Mouse (Mus musculus): ENCODE measurements around the gene Cit. TPM values are rescaled to one million over a fixed set of nuclear protein-coding genes. Genes with fewer than 3 reads are reported as not detected.

Gene Cit
- polyA plus RNA-seq, 1 experiment = 19.0 TPM

- no peak for TF ChIP-seq CTCF (IDR thresholded peaks at IDR 0.05; ENCODE audit: control insufficient read depth, insufficient read depth, insufficient replicate concordance, low read depth, low read length)
- TF ChIP-seq POLR2A (IDR thresholded peaks at IDR 0.05; ENCODE audit: control insufficient read depth, low read depth, low read length) = no peak
- Histone ChIP-seq H3K27ac (ENCODE audit: control insufficient read depth, insufficient read depth, low read depth, low read length) (no peak overlapping the region), H3K36me3 (ENCODE audit: control insufficient read depth, insufficient read depth, low read length) (peaks cover 1% of the 10 kb centered on the region; the same call in 1 of the 2 replicates), H3K4me1 (ENCODE audit: control insufficient read depth, insufficient read depth, low read length) (no peaks in the 10 kb centered on the region), H3K4me3 (ENCODE audit: control insufficient read depth, low read depth, low read length) (no peak overlapping the region), H3K27me3 (ENCODE audit: control insufficient read depth, insufficient read depth, low read length) (no peaks in the 10 kb centered on the region)
Observed at GRCm38 (mm10) chr5:115910491-115910890, 65.4 kb downstream of the Cit start.

DNA sequence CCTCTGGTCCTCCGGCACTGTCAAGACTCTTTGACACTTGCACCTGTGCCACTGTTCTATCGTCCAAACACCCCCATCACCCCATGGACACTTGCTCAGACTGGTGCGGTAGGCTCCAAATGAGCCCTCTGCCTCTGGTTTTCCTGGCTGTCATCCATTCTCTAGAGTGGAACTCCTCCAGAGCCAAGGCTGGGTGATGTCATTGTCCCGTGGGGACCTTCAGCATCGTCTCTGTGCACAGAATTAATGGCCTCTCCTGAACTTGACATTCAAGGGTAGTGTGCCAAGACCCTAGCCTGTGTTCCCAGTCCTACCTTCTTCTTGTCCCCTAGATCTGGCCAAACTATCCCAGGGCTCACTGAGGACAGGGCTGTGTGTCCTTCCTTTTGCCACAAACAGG lies 70.4 kb downstream of the Cit start:
- H3K4me1 ChIP-seq (ENCODE audit: control insufficient read depth, insufficient read depth, low read length) = no peaks in the 10 kb centered on the region
- H3K36me3 ChIP-seq (ENCODE audit: control insufficient read depth, insufficient read depth, low read length) = no peaks in the 10 kb centered on the region
- H3K27ac ChIP-seq (ENCODE audit: control insufficient read depth, insufficient read depth, low read depth, low read length) = no peak overlapping the region
- H3K4me3 ChIP-seq (ENCODE audit: control insufficient read depth, low read depth, low read length) = no peak overlapping the region
- no peaks in the 10 kb centered on the region for H3K27me3 ChIP-seq (ENCODE audit: control insufficient read depth, insufficient read depth, low read length)
- TF ChIP-seq POLR2A (IDR thresholded peaks at IDR 0.05; ENCODE audit: control insufficient read depth, low read depth, low read length) (no peak), CTCF (IDR thresholded peaks at IDR 0.05; ENCODE audit: control insufficient read depth, insufficient read depth, insufficient replicate concordance, low read depth, low read length) (no peak)

DNA sequence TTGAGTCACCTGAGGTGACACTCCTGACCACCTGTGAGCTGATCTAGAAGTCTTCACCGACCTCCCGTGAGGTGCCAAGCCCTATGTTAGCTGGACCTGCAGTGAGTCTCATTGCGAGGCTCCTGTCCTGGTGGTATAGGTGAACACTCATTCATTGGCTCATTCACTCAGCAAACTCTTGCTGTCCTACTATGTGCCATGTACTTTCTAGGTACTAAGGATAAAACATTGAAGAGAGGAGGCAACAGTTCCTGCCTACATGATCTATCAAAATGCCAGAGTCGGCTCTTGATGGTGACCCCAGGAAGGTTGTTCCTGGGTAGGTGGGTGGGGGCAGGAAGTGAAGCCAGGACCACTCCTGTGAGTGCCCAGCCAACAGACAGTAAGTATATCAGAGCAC lies 72.9 kb downstream of the Cit start:
- Histone ChIP-seq H3K27ac (ENCODE audit: control insufficient read depth, insufficient read depth, low read depth, low read length) (no peak overlapping the region), H3K4me1 (ENCODE audit: control insufficient read depth, insufficient read depth, low read length) (no peaks in the 10 kb centered on the region), H3K27me3 (ENCODE audit: control insufficient read depth, insufficient read depth, low read length) (no peaks in the 10 kb centered on the region), H3K36me3 (ENCODE audit: control insufficient read depth, insufficient read depth, low read length) (no peaks in the 10 kb centered on the region), H3K4me3 (ENCODE audit: control insufficient read depth, low read depth, low read length) (no peak overlapping the region)
- TF ChIP-seq CTCF (IDR thresholded peaks at IDR 0.05; ENCODE audit: control insufficient read depth, insufficient read depth, insufficient replicate concordance, low read depth, low read length) = no peak
- TF ChIP-seq POLR2A (IDR thresholded peaks at IDR 0.05; ENCODE audit: control insufficient read depth, low read depth, low read length) = no peak

DNA sequence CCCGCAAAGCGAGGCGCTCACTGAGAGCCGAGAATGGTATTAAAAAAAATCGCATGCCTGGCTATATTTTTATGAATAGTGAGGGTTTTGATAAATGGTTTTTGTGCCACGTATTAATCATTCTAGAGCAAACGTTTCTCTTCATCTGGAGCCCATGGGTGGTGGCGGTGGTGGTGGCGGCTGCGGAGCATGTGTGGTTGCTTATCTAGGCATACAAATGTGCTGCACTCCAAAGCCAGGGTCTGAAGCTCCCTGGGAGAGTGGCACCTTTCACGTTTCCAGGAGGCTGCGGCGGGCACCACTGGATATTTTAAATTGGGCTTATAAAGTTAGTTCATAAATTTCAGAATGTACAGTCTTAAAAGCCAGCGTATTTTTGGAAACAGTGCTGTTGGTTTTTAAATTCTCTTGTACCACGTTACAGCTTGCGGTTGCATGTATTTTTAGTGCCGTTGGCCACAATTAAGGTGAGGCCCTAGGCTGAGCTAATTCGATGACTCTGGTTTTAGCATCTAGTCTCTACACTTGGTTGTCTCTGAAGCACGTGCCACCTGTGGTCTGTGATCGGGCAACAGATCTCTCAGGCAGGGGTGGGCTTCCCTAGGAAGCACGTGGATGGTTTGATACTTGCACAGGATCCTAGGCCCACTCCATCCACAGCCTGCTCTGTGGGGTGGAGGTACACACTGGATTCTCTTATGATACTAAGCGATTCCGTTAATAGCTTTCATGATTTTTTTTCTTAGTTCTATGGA lies 73.7 kb downstream of the Cit start:
- H3K27me3 ChIP-seq (ENCODE audit: control insufficient read depth, insufficient read depth, low read length) = no peaks in the 10 kb centered on the region
- H3K36me3 ChIP-seq (ENCODE audit: control insufficient read depth, insufficient read depth, low read length) = no peaks in the 10 kb centered on the region
- no peak overlapping the region for H3K4me3 ChIP-seq (ENCODE audit: control insufficient read depth, low read depth, low read length)
- TF ChIP-seq POLR2A (IDR thresholded peaks at IDR 0.05; ENCODE audit: control insufficient read depth, low read depth, low read length) = no peak
- TF ChIP-seq CTCF (IDR thresholded peaks at IDR 0.05; ENCODE audit: control insufficient read depth, insufficient read depth, insufficient replicate concordance, low read depth, low read length) = no peak
- H3K27ac ChIP-seq (ENCODE audit: control insufficient read depth, insufficient read depth, low read depth, low read length) = no peak overlapping the region
- no peaks in the 10 kb centered on the region for H3K4me1 ChIP-seq (ENCODE audit: control insufficient read depth, insufficient read depth, low read length)

GRCm38 (mm10) chr5:115921990-115922389 lies 76.9 kb downstream of the Cit start:
- Histone ChIP-seq H3K27ac (ENCODE audit: control insufficient read depth, insufficient read depth, low read depth, low read length) (no peak overlapping the region), H3K36me3 (ENCODE audit: control insufficient read depth, insufficient read depth, low read length) (peaks cover 3% of the 10 kb centered on the region; the same call in 1 of the 2 replicates), H3K4me1 (ENCODE audit: control insufficient read depth, insufficient read depth, low read length) (no peaks in the 10 kb centered on the region), H3K4me3 (ENCODE audit: control insufficient read depth, low read depth, low read length) (no peak overlapping the region), H3K27me3 (ENCODE audit: control insufficient read depth, insufficient read depth, low read length) (no peaks in the 10 kb centered on the region)
- TF ChIP-seq POLR2A (IDR thresholded peaks at IDR 0.05; ENCODE audit: control insufficient read depth, low read depth, low read length) = no peak
- no peak for TF ChIP-seq CTCF (IDR thresholded peaks at IDR 0.05; ENCODE audit: control insufficient read depth, insufficient read depth, insufficient replicate concordance, low read depth, low read length)

- no peaks in the 10 kb centered on the region for H3K27me3 ChIP-seq (ENCODE audit: control insufficient read depth, insufficient read depth, low read length)
- peaks cover 3% of the 10 kb centered on the region; the same call in 1 of the 2 replicates for H3K36me3 ChIP-seq (ENCODE audit: control insufficient read depth, insufficient read depth, low read length)
- no peak overlapping the region for H3K4me3 ChIP-seq (ENCODE audit: control insufficient read depth, low read depth, low read length)
- no peak overlapping the region for H3K27ac ChIP-seq (ENCODE audit: control insufficient read depth, insufficient read depth, low read depth, low read length)
- TF ChIP-seq CTCF (IDR thresholded peaks at IDR 0.05; ENCODE audit: control insufficient read depth, insufficient read depth, insufficient replicate concordance, low read depth, low read length) (no peak), POLR2A (IDR thresholded peaks at IDR 0.05; ENCODE audit: control insufficient read depth, low read depth, low read length) (no peak)
- no peaks in the 10 kb centered on the region for H3K4me1 ChIP-seq (ENCODE audit: control insufficient read depth, insufficient read depth, low read length)
Observed at GRCm38 (mm10) chr5:115924946-115925345, 79.9 kb downstream of the Cit start.

GRCm38 (mm10) chr5:115928786-115929507 lies 83.9 kb downstream of the Cit start:
- Histone ChIP-seq H3K4me1 (ENCODE audit: control insufficient read depth, insufficient read depth, low read length) (peaks cover 2% of the 10 kb centered on the region), H3K27ac (ENCODE audit: control insufficient read depth, insufficient read depth, low read depth, low read length) (no peak overlapping the region)
- TF ChIP-seq POLR2A (IDR thresholded peaks at IDR 0.05; ENCODE audit: control insufficient read depth, low read depth, low read length) (no peak), CTCF (IDR thresholded peaks at IDR 0.05; ENCODE audit: control insufficient read depth, insufficient read depth, insufficient replicate concordance, low read depth, low read length) (peak; percentile 26; the same call in 1 of the 2 replicates)

More at GRCm38 (mm10) chr5:115928786-115929507, 83.9 kb downstream of the Cit start:
- H3K36me3 ChIP-seq (ENCODE audit: control insufficient read depth, insufficient read depth, low read length) = peaks cover 3% of the 10 kb centered on the region; the same call in 1 of the 2 replicates
- no peaks in the 10 kb centered on the region for H3K27me3 ChIP-seq (ENCODE audit: control insufficient read depth, insufficient read depth, low read length)
- H3K4me3 ChIP-seq (ENCODE audit: control insufficient read depth, low read depth, low read length) = no peak overlapping the region

Data from testis, adult 2 months (tissue).